Mouse (Mus musculus): Measurements from ENCODE around the gene Lyar. TPM values are rescaled to one million over a fixed set of nuclear protein-coding genes. Genes with fewer than 3 reads are reported as not detected.

Lyar gene
- polyA plus RNA-seq, 1 experiment from 2014 or later = 38.6 TPM

GRCm38 (mm10) chr5:38241473-38241834 lies 21.2 kb downstream of the Lyar start:
- Histone ChIP-seq H3K27ac (ENCODE audit: low read depth) (no peak overlapping the region), H3K27me3 (ENCODE audit: insufficient read depth, low read length) (no peaks in the 10 kb centered on the region), H3K4me3 (ENCODE audit: low read depth, low read length) (no peak overlapping the region), H3K4me2 (ENCODE audit: low read depth, low read length) (no peak overlapping the region), H3K9me3 (ENCODE audit: low read length) (no peaks in the 10 kb centered on the region), H3K4me1 (ENCODE audit: insufficient read depth) (peaks cover 3% of the 10 kb centered on the region; the same call in 1 of the 2 replicates), H3K9ac (replicated peaks) (no peak overlapping the region), H3K36me3 (replicated peaks; ENCODE audit: insufficient read depth, low read length) (no peaks in the 10 kb centered on the region)
- DNase-seq (no peak), ATAC-seq (no peak)
- TF ChIP-seq CTCF (IDR thresholded peaks at IDR 0.05; ENCODE audit: low read depth) (no peak), EP300 (IDR thresholded peaks at IDR 0.05; ENCODE audit: low read depth) (no peak)
- 80% methylated on average over 3 of the region's 3 CpGs for WGBS (ENCODE audit: insufficient replicate concordance)

- H3K27ac ChIP-seq (ENCODE audit: low read depth) = no peak overlapping the region
- no peak overlapping the region for H3K4me3 ChIP-seq (ENCODE audit: low read depth, low read length)
- peaks cover 3% of the 10 kb centered on the region; the same call in 1 of the 2 replicates for H3K4me1 ChIP-seq (ENCODE audit: insufficient read depth)
- no peak for TF ChIP-seq EP300 (IDR thresholded peaks at IDR 0.05; ENCODE audit: low read depth)
- 77% methylated on average over 6 of the region's 6 CpGs for WGBS (ENCODE audit: insufficient replicate concordance)
- no peaks in the 10 kb centered on the region for H3K9me3 ChIP-seq (ENCODE audit: low read length)
- no peak overlapping the region for H3K4me2 ChIP-seq (ENCODE audit: low read depth, low read length)
- no peaks in the 10 kb centered on the region for H3K27me3 ChIP-seq (ENCODE audit: insufficient read depth, low read length)
- no peaks in the 10 kb centered on the region for H3K36me3 ChIP-seq (replicated peaks; ENCODE audit: insufficient read depth, low read length)
- ATAC-seq (no peak), DNase-seq (no peak)
- H3K9ac ChIP-seq (replicated peaks) = no peak overlapping the region
Observed at GRCm38 (mm10) chr5:38241966-38242365, 21.7 kb downstream of the Lyar start.

GRCm38 (mm10) chr5:38255195-38255594 lies 34.9 kb downstream of the Lyar start:
- ATAC-seq (no peak), DNase-seq (no peak)
- Histone ChIP-seq H3K36me3 (replicated peaks; ENCODE audit: insufficient read depth, low read length) (no peaks in the 10 kb centered on the region), H3K4me2 (ENCODE audit: low read depth, low read length) (no peak overlapping the region), H3K9ac (replicated peaks) (no peak overlapping the region), H3K9me3 (ENCODE audit: low read length) (no peaks in the 10 kb centered on the region), H3K4me1 (ENCODE audit: insufficient read depth) (0 out of 2 replicates have a peak, but pooled peaks cover 2% of the 10 kb centered on the region), H3K27ac (ENCODE audit: low read depth) (no peak overlapping the region), H3K27me3 (ENCODE audit: insufficient read depth, low read length) (no peaks in the 10 kb centered on the region), H3K4me3 (ENCODE audit: low read depth, low read length) (no peak overlapping the region)
- no peak for TF ChIP-seq EP300 (IDR thresholded peaks at IDR 0.05; ENCODE audit: low read depth)
- TF ChIP-seq CTCF (IDR thresholded peaks at IDR 0.05; ENCODE audit: low read depth) = peak; percentile 55
- 33% methylated on average over 4 of the region's 4 CpGs for WGBS (ENCODE audit: insufficient replicate concordance)

DNA sequence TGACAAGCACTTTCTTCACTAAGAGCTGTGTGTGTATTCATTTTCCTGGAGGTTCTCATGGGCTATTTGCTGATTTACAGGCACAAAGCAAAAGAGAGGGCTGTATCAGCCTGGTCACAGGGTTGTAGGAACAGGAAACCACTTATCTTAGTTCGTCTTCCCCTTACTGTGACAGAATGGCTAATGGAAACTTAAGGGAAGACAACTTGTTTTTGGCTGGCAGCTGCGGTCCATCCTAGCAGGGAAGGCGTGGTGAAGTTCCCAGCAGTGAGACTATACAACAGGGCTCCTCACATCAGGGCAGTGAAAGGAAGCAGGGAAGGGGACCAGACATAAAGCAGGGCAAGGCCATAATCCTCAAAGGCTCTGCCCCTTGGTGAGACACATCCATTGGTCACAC lies 35.4 kb downstream of the Lyar start:
- no peaks in the 10 kb centered on the region for H3K9me3 ChIP-seq (ENCODE audit: low read length)
- no peak overlapping the region for H3K4me3 ChIP-seq (ENCODE audit: low read depth, low read length)
- H3K9ac ChIP-seq (replicated peaks) = no peak overlapping the region
- H3K4me2 ChIP-seq (ENCODE audit: low read depth, low read length) = no peak overlapping the region
- H3K36me3 ChIP-seq (replicated peaks; ENCODE audit: insufficient read depth, low read length) = no peaks in the 10 kb centered on the region
- H3K4me1 ChIP-seq (ENCODE audit: insufficient read depth) = peaks cover 2% of the 10 kb centered on the region; the same call in 1 of the 2 replicates
- no peaks in the 10 kb centered on the region for H3K27me3 ChIP-seq (ENCODE audit: insufficient read depth, low read length)
- 34% methylated on average over 3 of the region's 3 CpGs for WGBS (ENCODE audit: insufficient replicate concordance)
- no peak for TF ChIP-seq EP300 (IDR thresholded peaks at IDR 0.05; ENCODE audit: low read depth)
- TF ChIP-seq CTCF (IDR thresholded peaks at IDR 0.05; ENCODE audit: low read depth) = no peak
- DNase-seq (no peak), ATAC-seq (no peak)
- H3K27ac ChIP-seq (ENCODE audit: low read depth) = no peak overlapping the region

DNA sequence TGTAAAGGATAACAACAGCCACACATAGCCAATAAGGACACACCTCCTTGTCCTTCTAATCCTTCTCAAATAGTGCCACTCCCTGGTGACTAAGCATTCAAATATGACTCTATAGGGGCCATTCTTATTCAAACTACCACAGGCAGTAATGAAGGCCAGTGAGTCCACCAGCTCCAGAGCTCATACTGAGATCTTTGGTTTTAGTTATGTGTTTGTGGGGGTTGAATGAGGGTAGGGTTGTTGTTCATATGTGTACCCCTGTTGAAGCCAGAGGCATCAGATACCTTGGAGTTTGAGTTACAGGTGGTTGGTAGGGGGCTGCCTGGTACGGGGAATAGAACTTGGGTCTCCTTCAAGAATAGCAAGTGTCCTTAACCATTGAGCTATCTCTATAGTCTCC lies 36.3 kb downstream of the Lyar start:
- no peak overlapping the region for H3K4me2 ChIP-seq (ENCODE audit: low read depth, low read length)
- no peaks in the 10 kb centered on the region for H3K36me3 ChIP-seq (replicated peaks; ENCODE audit: insufficient read depth, low read length)
- no peak overlapping the region for H3K27ac ChIP-seq (ENCODE audit: low read depth)
- H3K27me3 ChIP-seq (ENCODE audit: insufficient read depth, low read length) = no peaks in the 10 kb centered on the region
- 71% methylated on average over 1 of the region's 1 CpGs for WGBS (ENCODE audit: insufficient replicate concordance)
- no peak for TF ChIP-seq CTCF (IDR thresholded peaks at IDR 0.05; ENCODE audit: low read depth)
- TF ChIP-seq EP300 (IDR thresholded peaks at IDR 0.05; ENCODE audit: low read depth) = no peak
- H3K4me1 ChIP-seq (ENCODE audit: insufficient read depth) = peaks cover 7% of the 10 kb centered on the region
- ATAC-seq (no peak), DNase-seq (no peak)
- no peak overlapping the region for H3K9ac ChIP-seq (replicated peaks)
- H3K4me3 ChIP-seq (ENCODE audit: low read depth, low read length) = no peak overlapping the region
- H3K9me3 ChIP-seq (ENCODE audit: low read length) = no peaks in the 10 kb centered on the region

GRCm38 (mm10) chr5:38258034-38258772 lies 37.9 kb downstream of the Lyar start:
- ATAC-seq (no peak), DNase-seq (no peak)
- Histone ChIP-seq H3K4me2 (ENCODE audit: low read depth, low read length) (no peak overlapping the region), H3K9me3 (ENCODE audit: low read length) (no peaks in the 10 kb centered on the region), H3K27me3 (ENCODE audit: insufficient read depth, low read length) (no peaks in the 10 kb centered on the region), H3K4me3 (ENCODE audit: low read depth, low read length) (no peak overlapping the region), H3K9ac (replicated peaks) (no peak overlapping the region), H3K27ac (ENCODE audit: low read depth) (no peak overlapping the region), H3K36me3 (replicated peaks; ENCODE audit: insufficient read depth, low read length) (peaks cover 10% of the 10 kb centered on the region), H3K4me1 (ENCODE audit: insufficient read depth) (peaks cover 7% of the 10 kb centered on the region)
- WGBS (ENCODE audit: insufficient replicate concordance) = 84% methylated on average over 8 of the region's 8 CpGs
- TF ChIP-seq EP300 (IDR thresholded peaks at IDR 0.05; ENCODE audit: low read depth) = no peak
- no peak for TF ChIP-seq CTCF (IDR thresholded peaks at IDR 0.05; ENCODE audit: low read depth)

Measured in liver, postnatal 0 days (tissue).